Mouse (Mus musculus) hindbrain, embryonic 14.5 days (tissue): Measurements from ENCODE around the gene Ctf1. TPM values are rescaled to one million over a fixed set of nuclear protein-coding genes. Genes with fewer than 3 reads are reported as not detected.
A peak's percentile ranks its signal among the peaks of the same experiment; 100 is the strongest.

Experiments
- ATAC-seq: fragments of 200-750 bp; cut with Nextera tagmentation; 2 replicates; pipeline ENCODE4 v1.8.0; 2017; ENCODE audit warnings: moderate number of reproducible peaks, mild to moderate bottlenecking, moderate TSS enrichment, moderate library complexity; ENCODE audit not compliant: low FRiP score
- DNase-seq: peaks from one replicate; pipeline ENCODE4 v3.0.0-alpha.2; 2015; ENCODE audit warnings: low spot score
- H3K27ac ChIP-seq: fragments of 300-500 bp; sonication (generic); 2 replicates; pipeline ENCODE4 v1.5.1; 2014; ENCODE audit warnings: mild to moderate bottlenecking, moderate library complexity
- H3K27me3 ChIP-seq: fragments of 300-500 bp; sonication (generic); 2 replicates; pipeline ENCODE4 v1.6.1; 2014; ENCODE audit warnings: mild to moderate bottlenecking, low read length, mixed read lengths; ENCODE audit not compliant: control insufficient read depth, insufficient read depth
- H3K36me3 ChIP-seq: fragments of 300-500 bp; sonication (generic); replicated peaks from 2 replicates; pipeline ENCODE4 v1.6.1; 2014; ENCODE audit not compliant: control insufficient read depth, insufficient read depth
- H3K4me1 ChIP-seq: fragments of 300-500 bp; sonication (generic); replicated peaks from 2 replicates; pipeline ENCODE4 v1.6.1; 2014; ENCODE audit warnings: antibody characterized with exemption, low read length, mixed read lengths; ENCODE audit not compliant: control insufficient read depth, insufficient read depth
- H3K4me2 ChIP-seq: fragments of 300-500 bp; sonication (generic); replicated peaks from 2 replicates; pipeline ENCODE4 v1.6.1; 2014; ENCODE audit warnings: mild to moderate bottlenecking, moderate library complexity
- H3K4me3 ChIP-seq: fragments of 300-500 bp; sonication (generic); replicated peaks from 2 replicates; pipeline ENCODE4 v1.5.1; 2014; ENCODE audit warnings: mild to moderate bottlenecking, low read length
- H3K9ac ChIP-seq: fragments of 300-500 bp; sonication (generic); 2 replicates; pipeline ENCODE4 v1.6.1; 2014
- H3K9me3 ChIP-seq: fragments of 300-500 bp; sonication (generic); 2 replicates; pipeline ENCODE4 v1.6.1; 2016; ENCODE audit warnings: low read length; ENCODE audit not compliant: control insufficient read depth
- WGBS: fragments of 180-500 bp; shearing (Covaris S2); extraction: QIAGEN DNeasy Blood & Tissue Kit; methylation state at CpG from one replicate; pipeline ENCODE4 v1.1.7; 2014; 5-methylcytosine and 5-hydroxymethylcytosine counted together
- polyA plus RNA-seq: library from polyadenylated mRNA; unstranded; fragments of >200 nt; fragmentation: Nextera tagmentation; extraction: Ambion mirVana; gene quantifications from 2 replicates; pipeline ENCODE4 v1.2.1, GENCODE M21; 2014

Gene Ctf1
- polyA plus RNA-seq, 1 experiment from 2014 or later = 4.2 TPM

DNA sequence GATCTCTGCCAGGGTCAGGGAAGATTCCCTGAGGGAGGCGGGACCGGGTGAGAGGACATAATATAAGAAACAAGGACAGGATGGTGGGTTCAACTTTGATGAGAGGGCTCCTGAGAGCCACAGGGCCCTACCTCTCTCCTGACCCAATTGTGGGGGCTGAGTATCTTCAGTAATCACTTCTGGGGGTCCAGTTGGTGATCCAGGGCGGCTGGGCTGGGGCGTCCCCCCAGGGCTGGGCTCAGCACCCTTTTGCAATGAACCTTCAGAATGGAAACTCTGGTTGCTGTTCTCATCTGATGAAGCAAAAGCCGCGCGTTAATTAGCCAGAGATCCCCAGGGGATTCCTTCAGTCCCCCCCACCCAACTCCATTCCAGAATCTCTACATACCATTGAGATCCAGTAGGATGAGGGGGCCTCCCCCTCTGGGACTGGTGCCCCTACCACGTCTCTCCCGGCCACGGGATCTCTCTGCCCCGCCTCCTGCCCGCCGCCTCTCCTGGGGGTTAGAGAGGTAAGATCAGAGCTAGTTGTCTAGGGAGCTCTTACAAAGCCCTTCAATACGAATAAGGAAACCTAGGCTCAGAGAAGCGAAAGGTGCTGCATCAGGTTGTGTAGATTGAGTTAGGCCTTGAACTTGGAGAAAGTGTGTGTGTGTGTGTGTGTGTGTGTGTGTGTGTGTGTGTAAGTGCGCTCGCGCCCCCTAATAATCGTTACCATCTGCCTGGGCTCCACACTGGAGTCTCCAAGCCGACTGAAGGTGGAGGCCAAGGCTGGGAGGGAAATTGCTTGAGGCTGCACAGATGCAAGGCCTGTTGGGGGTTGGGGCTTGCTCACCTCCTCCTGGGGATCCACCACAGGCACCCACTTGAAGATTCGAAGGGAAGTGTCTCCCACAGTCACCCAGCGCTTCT is 5.2 kb upstream of the Ctf1 start:
- Histone ChIP-seq H3K27me3 (no peaks in the 10 kb centered on the region), H3K9ac (peak overlapping the region; percentile 90), H3K27ac (peak overlapping the region; percentile 96), H3K4me2 (peak overlapping the region; percentile 61), H3K36me3 (peaks cover 40% of the 10 kb centered on the region), H3K4me3 (peak overlapping the region; percentile 91), H3K4me1 (peaks cover 15% of the 10 kb centered on the region), H3K9me3 (no peaks in the 10 kb centered on the region)
- DNase-seq = no peak
- WGBS = 28% methylated on average over 22 of the region's 22 CpGs
- ATAC-seq = no peak

DNA sequence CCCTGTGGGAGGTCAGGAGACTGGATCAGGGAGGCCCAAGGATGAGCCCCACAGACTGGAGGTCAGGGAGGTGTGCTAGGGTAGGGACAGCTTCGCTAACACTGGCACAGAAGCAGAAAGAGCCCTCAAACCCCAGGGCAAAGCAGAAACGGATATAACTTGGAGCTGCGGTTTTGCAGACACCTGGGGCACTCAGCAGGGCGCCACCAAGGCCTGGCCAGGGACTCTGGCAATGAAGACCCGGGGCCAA is 4.7 kb upstream of the Ctf1 start:
- Histone ChIP-seq H3K9ac (peak overlapping the region; percentile 90), H3K4me3 (peak overlapping the region; percentile 91), H3K4me1 (peaks cover 18% of the 10 kb centered on the region), H3K27me3 (no peaks in the 10 kb centered on the region), H3K27ac (peak overlapping the region; percentile 96), H3K4me2 (peak overlapping the region; percentile 61), H3K36me3 (peaks cover 35% of the 10 kb centered on the region), H3K9me3 (no peaks in the 10 kb centered on the region)
- WGBS = 0% methylated on average over 5 of the region's 5 CpGs
- ATAC-seq (no peak), DNase-seq (no peak)

DNA sequence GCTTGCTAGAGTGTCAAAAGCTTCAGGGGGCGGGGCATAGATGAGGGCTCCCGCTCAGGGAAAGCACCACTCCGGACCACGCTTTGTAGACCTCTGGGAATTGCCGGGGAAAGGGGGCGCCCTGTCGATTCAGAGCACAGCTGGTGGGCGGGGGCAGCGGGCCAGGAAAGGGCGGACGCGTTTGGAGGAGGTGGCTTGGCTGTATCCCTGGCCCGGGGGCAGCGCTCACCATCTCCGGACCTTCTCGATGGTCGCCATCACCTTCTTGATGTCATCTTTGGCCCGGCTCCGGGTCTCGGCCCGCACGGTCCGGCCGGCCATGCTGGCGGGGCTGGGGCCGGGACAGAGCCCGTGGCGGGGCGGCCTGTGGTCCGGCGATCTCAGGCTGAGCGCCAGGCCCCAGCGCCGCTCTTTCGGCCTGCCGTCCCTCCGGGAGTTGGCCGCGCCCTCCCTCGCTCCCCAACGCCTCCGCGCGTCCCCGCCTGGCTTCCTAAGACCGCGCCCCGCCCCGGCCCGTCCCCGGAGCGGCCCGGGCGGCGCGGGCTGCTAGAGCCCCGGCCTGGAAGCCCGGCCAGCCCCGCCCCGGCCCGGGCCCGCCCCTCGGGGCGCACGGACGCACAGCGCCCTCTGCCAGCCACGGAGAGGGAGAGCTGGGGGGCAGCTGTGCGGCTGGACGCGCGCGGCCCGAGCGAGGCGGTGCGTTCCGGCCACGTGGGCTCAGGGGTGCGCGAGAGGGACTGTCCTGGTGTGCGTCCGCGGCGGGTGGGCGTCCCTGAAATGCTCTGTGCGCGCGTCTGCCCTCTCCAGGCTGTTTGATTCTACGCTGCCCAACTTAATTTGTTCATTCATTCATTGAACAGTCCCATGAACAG is 4.1 kb upstream of the Ctf1 start, which contains the start of gene Bcl7c:
Gene Bcl7c (minus strand): TSS at position 727 of the 872 bp plus-strand sequence.
- Histone ChIP-seq H3K9me3 (no peaks in the 10 kb centered on the region), H3K27ac (peak within 1 kb of the TSS; percentile 96), H3K36me3 (peaks cover 30% of the 10 kb centered on the region), H3K4me1 (peaks cover 19% of the 10 kb centered on the region), H3K4me2 (peak within 1 kb of the TSS; percentile 61), H3K4me3 (peak within 1 kb of the TSS; percentile 91), H3K27me3 (no peaks in the 10 kb centered on the region), H3K9ac (peak within 1 kb of the TSS; percentile 90)
- ATAC-seq = peak; percentile 87
- WGBS = under 1% methylated on average over 74 of the region's 90 CpGs
- DNase-seq = peak; percentile 86

DNA sequence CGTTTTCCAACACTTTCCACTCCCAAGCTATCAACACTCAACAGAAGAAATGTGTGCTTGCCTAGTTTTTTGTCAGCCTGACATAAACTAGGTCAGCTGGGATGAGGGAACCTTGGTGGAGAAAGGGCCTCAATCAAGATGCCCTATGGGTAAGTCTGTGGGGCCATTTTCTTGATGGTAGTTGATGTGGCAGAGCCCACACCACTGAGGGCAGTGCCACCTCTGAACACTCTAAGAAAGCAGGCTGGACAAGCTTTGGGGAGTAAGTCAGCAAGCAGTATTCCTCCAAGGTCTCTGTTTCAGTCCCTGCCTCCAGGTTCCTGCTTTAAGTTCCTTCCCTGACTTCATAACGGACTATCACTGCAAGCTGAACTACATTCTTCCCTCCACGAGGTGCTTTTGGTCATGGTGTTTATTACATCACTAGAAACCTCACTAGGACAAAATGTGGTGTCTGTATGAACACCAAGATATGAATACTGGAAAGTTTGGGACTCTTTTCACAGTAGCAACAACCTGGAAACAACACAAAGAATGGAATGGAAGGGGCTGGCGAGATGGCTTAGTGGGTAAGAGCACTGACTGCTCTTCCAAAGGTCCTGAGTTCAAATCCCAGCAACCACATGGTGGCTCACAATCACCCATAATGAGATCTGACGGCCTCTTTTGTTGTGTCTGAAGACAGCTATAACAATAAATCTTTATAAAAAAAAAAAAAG is 3.1 kb upstream of the Ctf1 start:
- 81% methylated on average over 5 of the region's 5 CpGs for WGBS
- Histone ChIP-seq H3K4me3 (peak overlapping the region; percentile 91), H3K9ac (peak overlapping the region; percentile 90; the same call in 1 of the 2 replicates), H3K36me3 (peaks cover 20% of the 10 kb centered on the region), H3K27me3 (no peaks in the 10 kb centered on the region), H3K4me2 (peak overlapping the region; percentile 61), H3K27ac (no peak overlapping the region), H3K9me3 (no peaks in the 10 kb centered on the region), H3K4me1 (peaks cover 19% of the 10 kb centered on the region)
- DNase-seq (no peak), ATAC-seq (no peak)

DNA sequence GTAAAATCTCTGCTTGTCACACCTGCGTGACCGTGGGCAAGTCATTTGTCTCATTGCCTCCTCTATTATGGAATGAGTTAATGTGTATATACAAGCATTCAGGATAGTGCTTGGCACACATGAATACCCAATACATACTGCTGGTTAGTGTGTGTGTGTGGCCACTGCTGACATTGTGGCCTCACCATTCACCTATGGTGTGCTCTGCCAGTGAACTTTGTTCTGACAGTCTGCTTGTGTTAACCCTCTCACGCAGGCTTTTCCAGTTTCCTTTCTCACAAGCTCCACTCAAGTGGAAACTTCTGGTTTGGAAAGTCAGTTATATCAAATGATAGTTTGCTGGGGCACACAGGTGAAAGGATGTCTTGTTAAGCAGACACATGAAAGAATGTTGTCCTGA is 1.5 kb upstream of the Ctf1 start:
- H3K36me3 ChIP-seq = peaks cover 6% of the 10 kb centered on the region
- H3K27me3 ChIP-seq = no peaks in the 10 kb centered on the region
- no peak overlapping the region for H3K9ac ChIP-seq
- no peak overlapping the region for H3K4me2 ChIP-seq
- peaks cover 19% of the 10 kb centered on the region for H3K4me1 ChIP-seq
- no peak for ATAC-seq
- no peak overlapping the region for H3K27ac ChIP-seq
- H3K9me3 ChIP-seq = no peaks in the 10 kb centered on the region
- H3K4me3 ChIP-seq = no peak overlapping the region
- 88% methylated on average over 3 of the region's 3 CpGs for whole genome bisulfite sequencing
- DNase-seq = no peak

DNA sequence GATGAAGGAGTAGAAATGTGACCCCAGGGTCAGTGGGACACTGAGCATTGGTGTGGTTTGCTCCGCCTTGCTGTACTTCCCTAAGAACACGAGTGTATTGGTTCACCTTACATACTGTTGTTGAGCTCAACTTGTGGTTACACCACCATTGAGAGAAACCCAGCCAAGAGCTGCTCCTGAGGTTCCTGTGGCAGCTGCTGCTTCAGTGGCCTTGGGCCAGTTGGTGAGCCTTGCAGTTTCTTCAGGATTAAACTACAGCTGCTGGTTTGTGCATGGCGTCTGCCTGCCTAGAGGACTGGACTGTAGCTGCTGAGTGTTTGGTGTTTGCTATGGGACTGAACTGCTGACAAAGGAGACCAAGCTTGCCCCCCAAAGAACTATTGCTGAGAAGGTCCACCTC is 1.1 kb upstream of the Ctf1 start:
- Histone ChIP-seq H3K9ac (no peak overlapping the region), H3K27me3 (no peaks in the 10 kb centered on the region), H3K27ac (no peak overlapping the region), H3K9me3 (no peaks in the 10 kb centered on the region), H3K36me3 (peaks cover 2% of the 10 kb centered on the region), H3K4me2 (no peak overlapping the region), H3K4me1 (peaks cover 19% of the 10 kb centered on the region), H3K4me3 (no peak overlapping the region)
- ATAC-seq (no peak), DNase-seq (no peak)
- WGBS = 85% methylated on average over 3 of the region's 3 CpGs

DNA sequence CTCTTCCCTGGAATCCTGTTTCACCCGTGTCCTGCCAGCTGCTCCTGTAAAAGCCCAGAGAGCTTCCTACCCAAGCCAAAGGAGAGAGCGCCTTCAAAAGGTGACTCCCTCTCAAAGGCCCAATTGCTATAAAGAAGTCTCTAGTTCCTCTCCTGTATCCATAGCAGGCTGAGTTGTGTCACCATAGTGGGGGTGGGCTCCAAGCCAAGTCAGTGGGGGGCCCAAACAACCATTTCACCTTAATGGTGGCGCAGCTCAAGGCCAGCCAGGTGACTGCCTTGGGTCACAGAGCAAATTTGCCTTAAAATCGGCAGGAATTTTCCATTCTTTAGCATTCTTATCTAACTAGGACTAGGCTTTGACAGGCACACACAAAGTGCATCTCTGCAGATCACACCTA is 2.3 kb downstream of the Ctf1 start:
- Histone ChIP-seq H3K4me1 (peaks cover 13% of the 10 kb centered on the region), H3K27me3 (0 out of 2 replicates have a peak, but pooled peaks cover 3% of the 10 kb centered on the region), H3K4me3 (no peak overlapping the region), H3K36me3 (no peaks in the 10 kb centered on the region), H3K9me3 (no peaks in the 10 kb centered on the region), H3K4me2 (no peak overlapping the region), H3K27ac (no peak overlapping the region), H3K9ac (no peak overlapping the region)
- no peak for DNase-seq
- 84% methylated on average over 4 of the region's 4 CpGs for WGBS
- no peak for ATAC-seq

DNA sequence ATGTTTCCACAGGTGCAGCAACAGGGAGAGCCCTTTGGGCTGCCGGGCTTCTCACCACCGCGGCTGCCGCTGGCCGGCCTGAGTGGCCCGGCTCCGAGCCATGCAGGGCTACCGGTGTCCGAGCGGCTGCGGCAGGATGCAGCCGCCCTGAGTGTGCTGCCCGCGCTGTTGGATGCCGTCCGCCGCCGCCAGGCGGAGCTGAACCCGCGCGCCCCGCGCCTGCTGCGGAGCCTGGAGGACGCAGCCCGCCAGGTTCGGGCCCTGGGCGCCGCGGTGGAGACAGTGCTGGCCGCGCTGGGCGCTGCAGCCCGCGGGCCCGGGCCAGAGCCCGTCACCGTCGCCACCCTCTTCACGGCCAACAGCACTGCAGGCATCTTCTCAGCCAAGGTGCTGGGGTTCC is 4.5 kb downstream of the Ctf1 start:
- H3K4me3 ChIP-seq = peak overlapping the region; percentile 31
- 1% methylated on average over 41 of the region's 41 CpGs for WGBS
- peak overlapping the region; percentile 54 for H3K9ac ChIP-seq
- DNase-seq = peak; percentile 58
- no peaks in the 10 kb centered on the region for H3K36me3 ChIP-seq
- H3K27ac ChIP-seq = no peak overlapping the region
- 0 out of 2 replicates have a peak, but pooled peaks have one; percentile 61 for ATAC-seq
- 0 out of 2 replicates have a peak, but pooled peaks cover 3% of the 10 kb centered on the region for H3K27me3 ChIP-seq
- peaks cover 13% of the 10 kb centered on the region for H3K4me1 ChIP-seq
- H3K4me2 ChIP-seq = peak overlapping the region; percentile 68
- H3K9me3 ChIP-seq = no peaks in the 10 kb centered on the region

DNA sequence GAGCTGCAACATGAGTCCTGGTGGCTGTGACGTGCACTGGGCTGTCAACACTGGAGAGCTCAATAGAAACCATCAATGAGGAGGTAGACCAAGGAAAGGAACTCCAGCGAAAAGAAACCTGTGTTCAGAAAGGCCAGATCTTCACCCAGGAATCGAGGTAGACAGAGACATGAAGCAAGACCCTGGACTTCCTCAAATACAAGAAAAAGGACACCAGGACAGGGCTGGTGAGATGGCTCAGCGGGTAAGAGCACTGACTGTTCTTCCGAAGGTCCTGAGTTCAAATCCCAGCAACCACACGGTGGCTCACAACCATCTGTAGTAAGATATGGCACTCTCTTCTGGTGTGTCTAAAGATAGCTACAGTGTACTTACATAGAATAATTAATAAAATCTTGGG is 5.8 kb downstream of the Ctf1 start:
- Histone ChIP-seq H3K4me3 (no peak overlapping the region), H3K4me1 (peaks cover 9% of the 10 kb centered on the region), H3K9ac (no peak overlapping the region), H3K36me3 (no peaks in the 10 kb centered on the region), H3K27ac (no peak overlapping the region), H3K27me3 (0 out of 2 replicates have a peak, but pooled peaks cover 3% of the 10 kb centered on the region), H3K9me3 (no peaks in the 10 kb centered on the region), H3K4me2 (no peak overlapping the region)
- 88% methylated on average over 6 of the region's 6 CpGs for WGBS
- DNase-seq (no peak), ATAC-seq (no peak)
